Mouse (Mus musculus) CD4-positive, CD25-positive, alpha-beta regulatory T cell, adult 4 months (primary cell): Measurements from ENCODE around the gene Naa80. TPM values are rescaled to one million over a fixed set of nuclear protein-coding genes. Genes with fewer than 3 reads are reported as not detected.

Experiments used
- polyA plus RNA-seq, 2 experiments: library from polyadenylated mRNA; unstranded; fragments of 100-300 nt; shearing (Covaris generic); gene quantifications; one replicate each; pipeline ENCODE4 v1.2.1; 2017

Naa80 gene
- polyA plus RNA-seq, 2 experiments from 2014 or later = 25.4 to 34.9 TPM

Other genes starting within 250 kb of the Naa80 start
- gene Hemk1, start 240.5 kb upstream of the Naa80 start, polyA plus RNA-seq = 10 to 100 TPM; 27.8 to 29.1 TPM
- 1 to 10 TPM; 1.8 to 3.0 TPM for gene 6430571L13Rik, start 238.3 kb upstream of the Naa80 start, polyA plus RNA-seq
- under 1 TPM; 0.52 to 0.73 TPM for gene Cacna2d2, start 179.3 kb upstream of the Naa80 start, polyA plus RNA-seq
- gene Tmem115, start 44.9 kb upstream of the Naa80 start, polyA plus RNA-seq = 10 to 100 TPM; 19.7 to 28.0 TPM
- 10 to 100 TPM; 67.6 to 79.7 TPM for gene Cyb561d2, start 36.7 kb upstream of the Naa80 start, polyA plus RNA-seq
- gene Nprl2, start 36.7 kb upstream of the Naa80 start, polyA plus RNA-seq = 10 to 100 TPM; 54.1 to 59.0 TPM
- 1 to 10 TPM in 1 of 2 experiments, not detected in 1; 3.0 TPM for gene Zmynd10, start 31.6 kb upstream of the Naa80 start, polyA plus RNA-seq
- 10 to 100 TPM; 77.8 to 89.5 TPM for gene Rassf1, start 27.3 kb upstream of the Naa80 start, polyA plus RNA-seq
- 1 to 10 TPM; 4.1 to 8.1 TPM for gene Tusc2, start 15.6 kb upstream of the Naa80 start, polyA plus RNA-seq
- gene Hyal2, start 10.9 kb upstream of the Naa80 start, polyA plus RNA-seq = 10 to 100 TPM; 11.0 to 11.7 TPM
- gene Hyal1, start 2.0 kb upstream of the Naa80 start, polyA plus RNA-seq = 1 to 10 TPM; 6.7 to 7.9 TPM
- 1 to 10 TPM in 1 of 2 experiments, under 1 TPM in 1; 0.90 to 1.4 TPM for gene Hyal3, start 1.9 kb downstream of the Naa80 start, polyA plus RNA-seq
- gene Ifrd2, start 8.8 kb downstream of the Naa80 start, polyA plus RNA-seq = 10 to 100 TPM; 30.1 to 36.2 TPM
- not detected for gene Sema3b, start 30.3 kb downstream of the Naa80 start, polyA plus RNA-seq
- 100 to 1,000 TPM; 120 to 139 TPM for gene Gnai2, start 56.5 kb downstream of the Naa80 start, polyA plus RNA-seq
- gene Slc38a3, start 90.6 kb downstream of the Naa80 start, polyA plus RNA-seq = not detected
- gene Gnat1, start 100.8 kb downstream of the Naa80 start, polyA plus RNA-seq = 1 to 10 TPM in 1 of 2 experiments, not detected in 1; 1.6 TPM
- gene Sema3f, start 131.6 kb downstream of the Naa80 start, polyA plus RNA-seq = not detected
- 100 to 1,000 TPM; 280 to 324 TPM for gene Rbm5, start 192.1 kb downstream of the Naa80 start, polyA plus RNA-seq